Mouse (Mus musculus) heart, embryonic 14.5 days (tissue): Measurements from ENCODE around the gene Cypt15. TPM values are rescaled to one million over a fixed set of nuclear protein-coding genes. Genes with fewer than 3 reads are reported as not detected.
"Not testable (repeated sequence)": the region's sequence is repeated elsewhere in the genome, so short reads cannot be mapped to it uniquely, and the experiment has no call there.

Experiments
- ATAC-seq: fragments of 200-750 bp; cut with Nextera tagmentation; 2 replicates; pipeline ENCODE4 v1.8.0; 2017; ENCODE audit warnings: low read depth, moderate TSS enrichment; ENCODE audit not compliant: insufficient number of reproducible peaks, insufficient read depth, low FRiP score
- H3K27ac ChIP-seq, 2 experiments: fragments of 200-500 bp in 1 of 2; fragments of 300-500 bp in 1 of 2; sonication (generic) in 1 of 2; replicated peaks in 1 of 2; 2 replicates each; pipeline ENCODE4 v1.5.1; 2012 to 2014; ENCODE audit warnings: low read depth in 2 of 2, low read length in 2 of 2, control low read depth in 1 of 2, mild to moderate bottlenecking in 1 of 2, mixed read lengths in 1 of 2; ENCODE audit not compliant: control insufficient read depth in 1 of 2, insufficient read depth in 1 of 2
- H3K27me3 ChIP-seq: fragments of 300-500 bp; sonication (generic); 2 replicates; pipeline ENCODE4 v1.6.1; 2014; ENCODE audit warnings: mild to moderate bottlenecking, low read length, control low read depth; ENCODE audit not compliant: control insufficient read depth, insufficient read depth
- H3K36me3 ChIP-seq: fragments of 300-500 bp; sonication (generic); 2 replicates; pipeline ENCODE4 v1.6.1; 2014; ENCODE audit warnings: mild to moderate bottlenecking, control low read depth, low read length, mixed read lengths; ENCODE audit not compliant: control insufficient read depth, insufficient read depth
- H3K4me1 ChIP-seq, 2 experiments: fragments of 200-500 bp in 1 of 2; fragments of 300-500 bp in 1 of 2; sonication (generic) in 1 of 2; 2 replicates each; pipeline ENCODE4 v1.6.1; 2012 to 2014; ENCODE audit warnings: low read length in 2 of 2, control low read depth in 1 of 2, mixed read lengths in 1 of 2; ENCODE audit not compliant: control insufficient read depth in 2 of 2, insufficient read depth in 2 of 2
- H3K4me2 ChIP-seq: fragments of 300-500 bp; sonication (generic); 2 replicates; pipeline ENCODE4 v1.6.1; 2014; ENCODE audit warnings: mild to moderate bottlenecking, low read length
- H3K4me3 ChIP-seq, 2 experiments: fragments of 200-500 bp in 1 of 2; fragments of 300-500 bp in 1 of 2; sonication (generic) in 1 of 2; 2 replicates each; pipeline ENCODE4 v1.5.1; 2012 to 2014; ENCODE audit warnings: low read length in 2 of 2, mild to moderate bottlenecking in 2 of 2, control low read depth in 1 of 2, low read depth in 1 of 2, moderate library complexity in 1 of 2; ENCODE audit not compliant: control insufficient read depth in 1 of 2, insufficient read depth in 1 of 2
- H3K9ac ChIP-seq: fragments of 300-500 bp; sonication (generic); 2 replicates; pipeline ENCODE4 v1.6.1; 2014; ENCODE audit warnings: mild to moderate bottlenecking, low read length
- H3K9me3 ChIP-seq: fragments of 300-500 bp; sonication (generic); 2 replicates; pipeline ENCODE4 v1.6.1; 2016; ENCODE audit warnings: low read length, control low read depth; ENCODE audit not compliant: control insufficient read depth
- WGBS: fragments of 180-500 bp; shearing (Covaris S2); extraction: QIAGEN DNeasy Blood & Tissue Kit; methylation state at CpG from one replicate; pipeline ENCODE4 v1.1.7; 2014; 5-methylcytosine and 5-hydroxymethylcytosine counted together
- polyA plus RNA-seq: library from polyadenylated mRNA; unstranded; fragments of >200 nt; fragmentation: Nextera tagmentation; extraction: Ambion mirVana; gene quantifications from 2 replicates; pipeline ENCODE4 v1.2.1, GENCODE M21; 2014

The Cypt15 gene
- not detected in 2 replicates for polyA plus RNA-seq

DNA sequence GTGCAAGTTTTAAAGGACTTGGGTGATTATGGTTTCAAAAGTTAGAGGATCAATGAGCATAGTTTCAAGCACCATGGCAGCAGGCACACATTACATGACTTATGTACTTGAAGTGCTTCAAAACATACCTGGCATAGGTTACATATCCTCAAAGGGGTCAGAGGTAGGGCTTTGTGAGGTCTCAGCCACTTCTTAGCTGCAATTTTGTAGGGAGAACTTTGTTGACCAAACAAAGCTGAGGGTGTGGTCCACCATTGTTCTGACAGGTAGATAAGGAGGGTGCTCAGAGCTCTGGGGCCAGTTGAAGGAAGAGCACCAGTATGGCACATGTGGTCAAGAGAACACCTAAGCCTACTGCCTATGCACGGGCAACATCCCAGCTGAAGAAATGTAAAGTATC, at the start of gene Cypt15:
Cypt15 (plus strand) TSS at position 301 of the 400 bp plus-strand sequence.
- H3K4me3 ChIP-seq, H3K27me3 ChIP-seq, H3K27ac ChIP-seq, H3K9ac ChIP-seq, H3K9me3 ChIP-seq, H3K4me2 ChIP-seq, H3K4me1 ChIP-seq, H3K36me3 ChIP-seq, ATAC-seq: not testable (repeated sequence)
- 50% methylated on average over 1 of the region's 1 CpGs for WGBS

DNA sequence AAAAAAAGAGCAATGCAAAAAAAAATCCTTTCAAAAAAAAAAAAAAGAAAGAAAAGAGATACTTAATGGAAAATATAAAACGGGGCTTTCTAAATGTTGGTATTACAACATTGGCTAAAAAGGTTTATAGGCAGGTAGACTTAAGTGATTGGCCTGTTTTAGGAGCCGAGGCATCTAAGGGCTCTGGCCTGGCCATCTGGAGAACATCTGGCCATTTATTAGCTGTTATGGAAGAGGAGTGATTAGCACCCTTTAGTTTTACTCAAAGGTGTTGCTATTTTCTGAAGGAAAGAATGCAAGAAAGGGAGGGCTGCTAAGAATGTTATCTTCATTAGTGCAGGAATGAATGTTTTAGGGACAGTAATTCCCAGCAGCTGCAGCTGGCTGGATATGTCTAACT, 24.9 kb downstream of the Cypt15 start:
- H3K4me3 ChIP-seq = no peak overlapping the region
- H3K4me1 ChIP-seq = no peaks in the 10 kb centered on the region
- no peak overlapping the region for H3K9ac ChIP-seq
- H3K27me3 ChIP-seq = no peaks in the 10 kb centered on the region
- no peaks in the 10 kb centered on the region for H3K9me3 ChIP-seq
- WGBS = 70% methylated on average over 2 of the region's 2 CpGs
- no peak for ATAC-seq
- no peak overlapping the region for H3K27ac ChIP-seq
- H3K36me3 ChIP-seq = no peaks in the 10 kb centered on the region
- no peak overlapping the region for H3K4me2 ChIP-seq

DNA sequence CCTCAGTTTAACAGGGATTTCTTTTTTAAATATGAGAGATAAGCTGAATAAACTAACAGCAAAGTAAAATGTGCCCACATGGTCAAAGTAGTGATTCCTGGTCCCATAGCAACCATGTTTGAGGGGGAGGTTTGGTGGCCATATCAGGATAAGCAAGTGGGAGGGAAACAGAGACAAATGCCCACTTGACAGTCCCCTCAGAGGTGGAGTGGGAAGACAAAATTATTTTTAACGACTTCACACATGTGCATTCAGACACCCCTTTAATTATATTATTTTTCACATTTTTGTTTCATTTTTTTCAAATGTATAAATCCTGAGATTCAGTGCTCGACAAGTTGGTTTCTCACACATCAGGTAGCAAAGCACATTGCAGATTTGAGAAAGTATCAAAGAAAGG, 32.8 kb downstream of the Cypt15 start:
- no peak for ATAC-seq
- Histone ChIP-seq H3K27ac (no peak overlapping the region), H3K4me1 (no peaks in the 10 kb centered on the region), H3K27me3 (no peaks in the 10 kb centered on the region), H3K4me3 (no peak overlapping the region), H3K4me2 (no peak overlapping the region), H3K9ac (no peak overlapping the region), H3K9me3 (no peaks in the 10 kb centered on the region), H3K36me3 (no peaks in the 10 kb centered on the region)
- WGBS = 60% methylated on average over 2 of the region's 2 CpGs

DNA sequence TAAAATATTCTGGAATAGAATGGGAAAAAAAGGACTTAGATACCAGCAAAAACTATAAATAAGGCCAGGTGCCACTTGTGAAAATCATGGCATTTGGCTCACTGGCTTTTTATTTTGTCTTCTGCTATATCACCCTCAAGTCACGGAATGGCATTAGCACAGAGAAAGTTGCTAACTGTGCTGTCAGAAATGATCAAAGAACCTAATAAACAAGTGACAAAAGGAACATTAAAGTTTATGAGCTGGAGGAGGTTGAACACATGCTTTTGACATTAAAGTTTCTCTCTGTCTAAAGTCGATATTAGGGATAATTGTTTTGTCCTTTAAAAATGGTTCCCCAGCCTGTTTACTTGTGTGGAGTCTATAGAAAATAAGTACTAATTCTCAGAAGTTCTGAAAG, 37.7 kb downstream of the Cypt15 start:
- H3K9ac ChIP-seq = no peak overlapping the region
- H3K9me3 ChIP-seq = no peaks in the 10 kb centered on the region
- H3K27ac ChIP-seq = no peak overlapping the region
- H3K36me3 ChIP-seq = no peaks in the 10 kb centered on the region
- no peak for ATAC-seq
- H3K4me2 ChIP-seq = no peak overlapping the region
- no peaks in the 10 kb centered on the region for H3K27me3 ChIP-seq
- no peak overlapping the region for H3K4me3 ChIP-seq
- H3K4me1 ChIP-seq = no peaks in the 10 kb centered on the region
- WGBS = 46% methylated on average over 2 of the region's 2 CpGs
